Mouse (Mus musculus) testis, adult 2 months (tissue): ENCODE data around the gene Aatk. TPM values are rescaled to one million over a fixed set of nuclear protein-coding genes. Genes with fewer than 3 reads are reported as not detected.
A peak's percentile ranks its signal among the peaks of the same experiment; 100 is the strongest.

Experiments
- H3K27ac ChIP-seq: fragments of 200-500 bp; 2 replicates; pipeline ENCODE4 v1.5.1; 2012; ENCODE audit warnings: low read depth, low read length; ENCODE audit not compliant: control insufficient read depth, insufficient read depth
- H3K27me3 ChIP-seq: fragments of 200-500 bp; 2 replicates; pipeline ENCODE4 v1.6.1; 2012; ENCODE audit warnings: mild to moderate bottlenecking, low read length, moderate library complexity; ENCODE audit not compliant: control insufficient read depth, insufficient read depth
- H3K36me3 ChIP-seq: fragments of 200-500 bp; 2 replicates; pipeline ENCODE4 v1.6.1; 2012; ENCODE audit warnings: mild to moderate bottlenecking, low read length; ENCODE audit not compliant: control insufficient read depth, insufficient read depth
- H3K4me1 ChIP-seq: fragments of 200-500 bp; 2 replicates; pipeline ENCODE4 v1.6.1; 2012; ENCODE audit warnings: low read length; ENCODE audit not compliant: control insufficient read depth, insufficient read depth
- H3K4me3 ChIP-seq: fragments of 200-500 bp; 2 replicates; pipeline ENCODE4 v1.5.1; 2012; ENCODE audit warnings: low read depth, mild to moderate bottlenecking, low read length, moderate library complexity, mixed read lengths; ENCODE audit not compliant: control insufficient read depth
- CTCF ChIP-seq: fragments of 200-500 bp; IDR thresholded peaks from 2 replicates; pipeline ENCODE4 v1.5.1; 2012; ENCODE audit warnings: low read depth, mild to moderate bottlenecking, inconsistent platforms, low read length, moderate library complexity; ENCODE audit not compliant: control insufficient read depth, insufficient read depth, insufficient replicate concordance
- POLR2A ChIP-seq: fragments of 200-500 bp; IDR thresholded peaks from 2 replicates; pipeline ENCODE4 v1.6.1; 2012; ENCODE audit warnings: low read depth, mild to moderate bottlenecking, inconsistent platforms, low read length, moderate library complexity; ENCODE audit not compliant: control insufficient read depth
- polyA plus RNA-seq: library from polyadenylated mRNA; depleted of rRNA; stranded (reverse); fragments of >200 nt; gene quantifications from 2 replicates; pipeline ENCODE4 v1.2.3, GENCODE M21; 2012

The Aatk gene
- polyA plus RNA-seq, 1 experiment, result 0.84 TPM

DNA sequence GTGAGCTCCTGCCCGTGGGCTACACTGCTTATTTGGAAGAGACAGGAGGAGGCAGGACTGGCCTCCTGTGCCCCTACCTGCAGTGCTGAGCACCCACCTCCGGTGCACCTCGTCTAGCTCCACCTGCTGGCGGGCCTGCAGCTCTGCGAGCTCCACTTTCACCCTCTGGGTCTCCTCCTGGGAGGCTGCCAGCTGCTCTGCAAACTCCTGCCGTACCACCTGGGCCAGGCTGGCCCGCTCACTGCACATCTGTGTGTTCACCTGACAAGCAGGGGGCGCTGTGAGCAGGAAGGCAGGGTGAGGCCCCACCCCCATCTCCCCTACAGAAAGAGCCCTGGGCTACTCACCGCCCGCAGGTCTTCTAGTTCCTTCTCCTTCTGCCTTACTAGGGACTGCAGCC, 18.3 kb upstream of the Aatk start:
- Histone ChIP-seq H3K36me3 (no peaks in the 10 kb centered on the region), H3K4me3 (no peak overlapping the region), H3K27ac (no peak overlapping the region), H3K27me3 (no peaks in the 10 kb centered on the region), H3K4me1 (no peaks in the 10 kb centered on the region)
- TF ChIP-seq CTCF (peak; percentile 63), POLR2A (no peak)

DNA sequence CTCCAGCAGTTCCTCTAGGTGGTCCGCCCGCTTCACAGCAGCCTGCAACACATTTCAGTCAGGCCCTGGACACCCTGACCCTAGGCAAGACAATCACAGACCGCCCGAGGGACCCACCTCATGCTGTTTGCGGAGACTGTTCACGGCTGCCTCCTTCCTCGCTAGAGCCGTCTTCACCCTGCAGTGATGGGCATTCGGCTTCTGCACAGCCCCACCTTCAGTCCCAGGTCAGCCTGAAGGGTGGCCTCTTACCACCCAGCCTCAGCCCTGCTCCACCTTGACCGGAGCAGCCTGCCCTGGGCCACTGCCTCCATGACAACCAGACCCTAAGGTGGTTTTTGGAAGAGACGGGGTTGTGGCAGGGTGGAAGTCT, 17.7 kb upstream of the Aatk start:
- Histone ChIP-seq H3K4me3 (no peak overlapping the region), H3K4me1 (no peaks in the 10 kb centered on the region), H3K27me3 (no peaks in the 10 kb centered on the region), H3K36me3 (no peaks in the 10 kb centered on the region), H3K27ac (no peak overlapping the region)
- TF ChIP-seq CTCF (0 out of 2 replicates have a peak, but pooled peaks have one; percentile 5), POLR2A (no peak)

GRCm38 (mm10) chr11:120064006-120064667, 17.2 kb upstream of the Aatk start:
- H3K27me3 ChIP-seq, result no peaks in the 10 kb centered on the region
- H3K4me3 ChIP-seq, result no peak overlapping the region
- H3K27ac ChIP-seq, result no peak overlapping the region
- no peaks in the 10 kb centered on the region for H3K4me1 ChIP-seq
- no peaks in the 10 kb centered on the region for H3K36me3 ChIP-seq
- no peak for TF ChIP-seq POLR2A
- no peak for TF ChIP-seq CTCF

DNA sequence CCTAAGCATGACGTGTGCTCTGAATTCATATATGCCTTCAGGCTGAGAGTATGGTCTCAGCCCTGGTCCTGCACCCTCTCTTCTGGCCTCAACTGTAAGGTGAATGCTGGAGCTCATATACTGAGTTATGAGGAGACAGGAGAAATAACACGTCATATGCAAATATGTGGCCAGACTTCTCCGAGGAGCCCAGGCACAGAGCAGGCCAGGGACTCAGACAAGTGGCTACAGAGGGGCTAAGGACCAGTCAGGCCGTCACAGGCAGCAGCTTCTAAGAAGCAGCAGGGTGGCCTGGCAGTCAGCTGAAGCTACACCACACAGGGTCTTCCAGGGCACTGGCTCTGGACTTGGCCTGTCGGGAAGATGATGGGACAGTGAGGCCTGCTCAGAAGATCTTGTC, 16.4 kb upstream of the Aatk start:
- no peak for TF ChIP-seq CTCF
- TF ChIP-seq POLR2A, result no peak
- H3K4me1 ChIP-seq, result no peaks in the 10 kb centered on the region
- H3K27ac ChIP-seq, result no peak overlapping the region
- no peak overlapping the region for H3K4me3 ChIP-seq
- H3K27me3 ChIP-seq, result no peaks in the 10 kb centered on the region
- no peaks in the 10 kb centered on the region for H3K36me3 ChIP-seq

DNA sequence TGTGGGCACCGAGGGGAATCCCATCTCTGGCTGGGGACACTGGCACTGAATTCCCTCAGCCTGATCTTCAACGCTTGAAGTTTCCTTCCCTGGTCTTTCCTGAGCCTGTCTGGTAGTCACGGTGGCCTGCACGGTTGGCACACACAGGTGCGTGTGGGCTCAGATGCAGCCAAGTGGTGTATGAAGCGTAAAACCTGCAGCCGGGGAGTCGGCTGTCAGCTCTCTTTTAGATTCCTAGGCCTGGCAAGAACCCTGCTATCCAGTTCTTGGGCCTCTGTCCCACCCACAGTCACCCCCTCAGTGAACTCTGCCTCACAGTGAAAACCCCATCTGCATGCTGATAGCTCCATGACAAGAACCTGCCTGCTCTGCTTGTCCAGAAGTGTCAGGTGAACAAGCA, 13.7 kb upstream of the Aatk start:
- Histone ChIP-seq H3K27me3 (no peaks in the 10 kb centered on the region), H3K27ac (no peak overlapping the region), H3K36me3 (no peaks in the 10 kb centered on the region), H3K4me3 (no peak overlapping the region), H3K4me1 (peaks cover 3% of the 10 kb centered on the region; the same call in 1 of the 2 replicates)
- TF ChIP-seq CTCF, result no peak
- no peak for TF ChIP-seq POLR2A

GRCm38 (mm10) chr11:120055953-120056732, 9.2 kb upstream of the Aatk start:
- H3K36me3 ChIP-seq, result no peaks in the 10 kb centered on the region
- no peak overlapping the region for H3K4me3 ChIP-seq
- TF ChIP-seq CTCF (no peak), POLR2A (no peak)
- no peaks in the 10 kb centered on the region for H3K27me3 ChIP-seq
- H3K4me1 ChIP-seq, result peaks cover 3% of the 10 kb centered on the region; the same call in 1 of the 2 replicates
- H3K27ac ChIP-seq, result no peak overlapping the region

DNA sequence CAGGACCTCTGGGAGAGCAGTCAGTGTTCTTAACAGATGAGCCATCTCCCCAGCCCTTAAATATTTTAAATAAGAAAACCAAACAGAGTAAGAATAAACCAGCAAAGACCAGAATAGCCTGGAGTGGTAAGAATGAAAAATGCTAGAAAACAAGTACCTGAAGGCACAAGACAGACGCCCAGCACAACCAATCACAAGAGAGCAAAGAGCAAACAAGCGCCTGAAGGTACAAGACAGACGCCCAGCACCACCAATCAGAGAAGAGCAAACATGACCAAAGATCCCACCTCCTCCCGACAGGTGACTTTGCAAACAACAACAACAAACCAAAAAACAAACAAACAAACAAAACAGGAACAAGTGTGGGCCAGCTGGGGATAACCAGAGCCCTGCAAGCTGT, 6.9 kb upstream of the Aatk start:
- Histone ChIP-seq H3K36me3 (no peaks in the 10 kb centered on the region), H3K4me3 (no peak overlapping the region), H3K27me3 (no peaks in the 10 kb centered on the region), H3K4me1 (peaks cover 3% of the 10 kb centered on the region; the same call in 1 of the 2 replicates), H3K27ac (no peak overlapping the region)
- TF ChIP-seq POLR2A, result no peak
- no peak for TF ChIP-seq CTCF

DNA sequence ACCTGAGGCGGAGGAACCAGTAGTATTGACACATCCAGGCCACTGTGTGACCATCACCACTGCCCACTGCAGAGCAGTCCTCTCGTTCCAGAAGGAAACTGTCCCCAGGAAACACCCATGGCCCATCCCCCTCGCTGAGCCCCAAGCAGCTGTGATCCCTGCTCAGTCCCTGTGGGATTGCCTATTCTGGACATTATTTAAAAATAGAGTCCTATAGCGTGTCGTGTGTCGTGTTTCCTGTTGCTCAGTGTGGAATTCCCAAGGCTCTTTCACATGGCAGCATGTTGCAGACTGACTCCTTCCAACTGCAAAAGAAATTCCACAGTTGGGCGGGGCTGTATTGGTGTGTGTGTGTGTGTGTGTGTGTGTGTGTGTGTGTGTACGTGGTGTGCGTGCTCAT, 5.3 kb upstream of the Aatk start:
- no peaks in the 10 kb centered on the region for H3K27me3 ChIP-seq
- H3K4me1 ChIP-seq, result peaks cover 3% of the 10 kb centered on the region; the same call in 1 of the 2 replicates
- H3K36me3 ChIP-seq, result no peaks in the 10 kb centered on the region
- TF ChIP-seq POLR2A, result no peak
- TF ChIP-seq CTCF, result no peak
- no peak overlapping the region for H3K4me3 ChIP-seq
- H3K27ac ChIP-seq, result no peak overlapping the region
